Mouse (Mus musculus) heart, embryonic 12.5 days (tissue): ENCODE measurements around the gene Cldnd2. TPM values are rescaled to one million over a fixed set of nuclear protein-coding genes. Genes with fewer than 3 reads are reported as not detected.

Experiments
- ATAC-seq: fragments of 200-750 bp; cut with Nextera tagmentation; 2 replicates; pipeline ENCODE4 v1.8.0; 2017; ENCODE audit warnings: moderate TSS enrichment, moderate library complexity; ENCODE audit not compliant: insufficient number of reproducible peaks, low FRiP score
- H3K27ac ChIP-seq: fragments of 300-500 bp; sonication (generic); 2 replicates; pipeline ENCODE4 v1.5.1; 2016; ENCODE audit warnings: mild to moderate bottlenecking, moderate library complexity; ENCODE audit not compliant: poor library complexity, severe bottlenecking
- H3K27me3 ChIP-seq: fragments of 300-500 bp; sonication (generic); replicated peaks from 2 replicates; pipeline ENCODE4 v1.6.1; 2016; ENCODE audit warnings: mild to moderate bottlenecking, moderate library complexity
- H3K36me3 ChIP-seq: fragments of 300-500 bp; sonication (generic); 2 replicates; pipeline ENCODE4 v1.6.1; 2016; ENCODE audit warnings: mild to moderate bottlenecking, moderate library complexity
- H3K4me1 ChIP-seq: fragments of 300-500 bp; sonication (generic); replicated peaks from 2 replicates; pipeline ENCODE4 v1.6.1; 2016; ENCODE audit warnings: mild to moderate bottlenecking
- H3K4me2 ChIP-seq: fragments of 300-500 bp; sonication (generic); 2 replicates; pipeline ENCODE4 v1.6.1; 2016; ENCODE audit warnings: mild to moderate bottlenecking, moderate library complexity
- H3K4me3 ChIP-seq: fragments of 300-500 bp; sonication (generic); 2 replicates; pipeline ENCODE4 v1.5.1; 2016; ENCODE audit warnings: mild to moderate bottlenecking
- H3K9ac ChIP-seq: fragments of 300-500 bp; sonication (generic); 2 replicates; pipeline ENCODE4 v1.6.1; 2016; ENCODE audit warnings: mild to moderate bottlenecking, moderate library complexity
- H3K9me3 ChIP-seq: fragments of 300-500 bp; sonication (generic); replicated peaks from 2 replicates; pipeline ENCODE4 v1.6.1; 2016; ENCODE audit warnings: mild to moderate bottlenecking, moderate library complexity
- WGBS: fragments of 180-500 bp; shearing (Covaris S2); methylation state at CpG from one replicate; pipeline ENCODE4 v1.1.7; 2016; 5-methylcytosine and 5-hydroxymethylcytosine counted together
- polyA plus RNA-seq: library from polyadenylated mRNA; unstranded; fragments of >200 nt; fragmentation: Nextera tagmentation; extraction: Ambion mirVana; gene quantifications from 2 replicates; pipeline ENCODE4 v1.2.1, GENCODE M21; 2016

Cldnd2 gene
- polyA plus RNA-seq, 1 experiment from 2014 or later: not detected

- Histone ChIP-seq H3K27me3 (no peaks in the 10 kb centered on the region), H3K4me1 (peaks cover 51% of the 10 kb centered on the region), H3K9me3 (no peaks in the 10 kb centered on the region), H3K9ac (no peak overlapping the region; the same call in 1 of the 2 replicates), H3K4me3 (no peak overlapping the region), H3K27ac (no peak overlapping the region), H3K36me3 (peaks cover 25% of the 10 kb centered on the region), H3K4me2 (no peak overlapping the region)
- 83% methylated on average over 2 of the region's 3 CpGs for WGBS
- ATAC-seq: no peak
Observed at GRCm38 (mm10) chr7:43448246-43448645, 7.7 kb downstream of the Cldnd2 start.

GRCm38 (mm10) chr7:43449811-43450210, 9.2 kb downstream of the Cldnd2 start:
- 90% methylated on average over 2 of the region's 2 CpGs for WGBS
- Histone ChIP-seq H3K27ac (peak overlapping the region; percentile 42; the same call in 1 of the 2 replicates), H3K9me3 (no peaks in the 10 kb centered on the region), H3K9ac (no peak overlapping the region), H3K4me1 (peaks cover 45% of the 10 kb centered on the region), H3K4me2 (no peak overlapping the region), H3K4me3 (no peak overlapping the region), H3K36me3 (peaks cover 41% of the 10 kb centered on the region), H3K27me3 (no peaks in the 10 kb centered on the region)
- no peak for ATAC-seq

- Histone ChIP-seq H3K9me3 (no peaks in the 10 kb centered on the region), H3K9ac (no peak overlapping the region), H3K4me3 (no peak overlapping the region), H3K36me3 (peaks cover 60% of the 10 kb centered on the region), H3K4me1 (peaks cover 27% of the 10 kb centered on the region), H3K4me2 (no peak overlapping the region), H3K27me3 (no peaks in the 10 kb centered on the region), H3K27ac (no peak overlapping the region)
- no peak for ATAC-seq
- 94% methylated on average over 11 of the region's 11 CpGs for WGBS
Observed at GRCm38 (mm10) chr7:43451726-43452125, 11.1 kb downstream of the Cldnd2 start.

DNA sequence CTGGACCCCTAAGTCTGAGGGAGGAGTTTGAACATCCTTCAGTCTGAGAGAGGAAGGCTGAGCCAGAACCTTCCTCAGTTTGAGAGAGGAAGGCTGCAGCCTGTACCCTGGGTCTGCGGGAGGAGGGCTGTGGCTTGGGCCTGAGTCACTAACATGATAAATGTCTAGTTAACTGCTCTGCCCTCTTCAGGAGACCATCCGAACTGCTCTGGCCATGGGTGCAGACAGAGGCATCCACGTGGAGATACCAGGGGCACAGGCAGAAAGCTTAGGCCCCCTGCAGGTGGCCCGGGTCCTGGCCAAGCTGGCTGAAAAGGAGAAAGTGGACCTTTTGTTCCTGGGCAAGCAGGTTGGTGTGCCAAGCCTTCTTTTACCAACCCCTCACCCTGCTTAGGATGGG, 12.0 kb downstream of the Cldnd2 start:
- peaks cover 23% of the 10 kb centered on the region for H3K4me1 ChIP-seq
- H3K9me3 ChIP-seq: no peaks in the 10 kb centered on the region
- no peak overlapping the region for H3K27ac ChIP-seq
- H3K27me3 ChIP-seq: no peaks in the 10 kb centered on the region
- H3K36me3 ChIP-seq: peaks cover 69% of the 10 kb centered on the region
- H3K4me3 ChIP-seq: no peak overlapping the region
- H3K9ac ChIP-seq: no peak overlapping the region
- WGBS: 33% methylated on average over 4 of the region's 4 CpGs
- no peak overlapping the region for H3K4me2 ChIP-seq
- ATAC-seq: no peak

- no peak for ATAC-seq
- Histone ChIP-seq H3K36me3 (peaks cover 76% of the 10 kb centered on the region), H3K4me1 (peaks cover 12% of the 10 kb centered on the region), H3K9me3 (no peaks in the 10 kb centered on the region), H3K27ac (no peak overlapping the region), H3K9ac (no peak overlapping the region), H3K4me3 (no peak overlapping the region), H3K27me3 (no peaks in the 10 kb centered on the region), H3K4me2 (no peak overlapping the region)
- WGBS: 85% methylated on average over 14 of the region's 14 CpGs
Observed at GRCm38 (mm10) chr7:43453599-43454355, 13.2 kb downstream of the Cldnd2 start.

DNA sequence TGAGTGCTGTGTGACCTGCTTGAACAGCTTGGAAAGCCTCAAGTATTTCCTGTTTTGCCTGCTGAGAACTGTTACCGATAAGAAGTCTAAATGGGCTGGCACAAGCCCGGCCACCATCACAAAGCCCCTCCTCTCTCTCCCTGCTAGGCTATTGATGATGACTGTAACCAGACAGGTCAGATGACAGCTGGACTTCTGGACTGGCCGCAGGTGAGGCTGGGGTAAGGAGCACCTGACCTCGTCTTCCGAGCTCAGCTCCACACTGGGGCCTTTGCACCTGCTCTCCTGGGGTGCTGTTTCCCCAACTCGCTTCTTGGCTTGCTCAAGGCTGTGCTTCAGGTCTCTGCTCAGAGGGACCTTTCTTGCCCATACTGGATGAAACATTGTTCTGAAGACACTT, 13.8 kb downstream of the Cldnd2 start:
- 78% methylated on average over 6 of the region's 6 CpGs for WGBS
- Histone ChIP-seq H3K36me3 (peaks cover 76% of the 10 kb centered on the region), H3K4me1 (peaks cover 6% of the 10 kb centered on the region), H3K9me3 (no peaks in the 10 kb centered on the region), H3K9ac (no peak overlapping the region), H3K27me3 (no peaks in the 10 kb centered on the region), H3K27ac (no peak overlapping the region), H3K4me3 (no peak overlapping the region), H3K4me2 (no peak overlapping the region)
- ATAC-seq: no peak

- Histone ChIP-seq H3K4me1 (peaks cover 6% of the 10 kb centered on the region), H3K9me3 (no peaks in the 10 kb centered on the region), H3K27ac (no peak within 1 kb of the TSS), H3K4me3 (no peak within 1 kb of the TSS), H3K36me3 (peaks cover 5% of the 10 kb centered on the region), H3K27me3 (peaks cover 23% of the 10 kb centered on the region), H3K9ac (no peak within 1 kb of the TSS; the same call in 1 of the 2 replicates), H3K4me2 (no peak within 1 kb of the TSS)
- 45% methylated on average over 4 of the region's 4 CpGs for whole genome bisulfite sequencing
- ATAC-seq: no peak
Observed at GRCm38 (mm10) chr7:43462851-43463250, 22.3 kb downstream of the Cldnd2 start, which contains the start of gene Vsig10l. Gene Vsig10l, plus strand, starts transcription at chr7:43463151.

DNA sequence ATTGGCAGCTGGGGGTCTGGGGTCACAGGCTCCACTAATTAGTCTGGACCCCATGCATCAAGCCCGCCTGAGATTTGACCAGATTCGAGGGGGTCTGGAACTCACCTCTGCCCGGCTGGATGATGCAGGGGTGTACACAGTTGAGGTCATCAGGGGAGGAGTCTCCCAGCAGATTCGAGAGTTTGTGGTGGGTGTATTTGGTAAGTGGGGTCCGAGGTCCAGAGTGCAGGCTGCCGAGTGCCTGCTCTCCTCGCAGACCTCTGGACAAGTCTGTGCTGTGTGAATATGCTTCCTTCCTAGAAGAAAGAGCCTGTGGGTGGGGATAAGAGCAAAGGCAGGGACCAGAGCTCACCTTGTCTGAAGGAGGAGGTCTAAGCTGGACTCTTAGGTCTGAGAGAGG, 23.4 kb downstream of the Cldnd2 start:
- Histone ChIP-seq H3K27me3 (peaks cover 32% of the 10 kb centered on the region), H3K4me1 (peaks cover 6% of the 10 kb centered on the region)
- WGBS: 74% methylated on average over 7 of the region's 7 CpGs

GRCm38 (mm10) chr7:43464864-43465343, 24.3 kb downstream of the Cldnd2 start:
- H3K4me1 ChIP-seq: peaks cover 6% of the 10 kb centered on the region
- no peaks in the 10 kb centered on the region for H3K36me3 ChIP-seq
- H3K4me2 ChIP-seq: peak overlapping the region; percentile 90
- H3K27ac ChIP-seq: no peak overlapping the region
- 6% methylated on average over 35 of the region's 35 CpGs for WGBS
- H3K4me3 ChIP-seq: peak overlapping the region; percentile 56
- H3K9me3 ChIP-seq: no peaks in the 10 kb centered on the region
- H3K27me3 ChIP-seq: peaks cover 32% of the 10 kb centered on the region
- H3K9ac ChIP-seq: peak overlapping the region; percentile 66
- peak; percentile 70 for ATAC-seq

More for the DNA sequence above, 23.4 kb downstream of the Cldnd2 start:
- Histone ChIP-seq H3K27ac (no peak overlapping the region), H3K4me3 (no peak overlapping the region), H3K4me2 (no peak overlapping the region), H3K9me3 (no peaks in the 10 kb centered on the region), H3K36me3 (no peaks in the 10 kb centered on the region), H3K9ac (no peak overlapping the region)
- ATAC-seq: no peak

- H3K27me3 ChIP-seq: peaks cover 32% of the 10 kb centered on the region
- peaks cover 6% of the 10 kb centered on the region for H3K4me1 ChIP-seq
- H3K4me3 ChIP-seq: peak overlapping the region; percentile 56
- no peak overlapping the region for H3K27ac ChIP-seq
- peak overlapping the region; percentile 66 for H3K9ac ChIP-seq
- H3K36me3 ChIP-seq: no peaks in the 10 kb centered on the region
- no peaks in the 10 kb centered on the region; the same call in 1 of the 2 replicates for H3K9me3 ChIP-seq
- WGBS: under 1% methylated on average over 33 of the region's 33 CpGs
- H3K4me2 ChIP-seq: peak overlapping the region; percentile 90
- ATAC-seq: peak; percentile 87
Observed at GRCm38 (mm10) chr7:43465344-43466098, 24.9 kb downstream of the Cldnd2 start.

GRCm38 (mm10) chr7:43466099-43466694, 25.6 kb downstream of the Cldnd2 start:
- Histone ChIP-seq H3K4me1 (peaks cover 6% of the 10 kb centered on the region), H3K36me3 (no peaks in the 10 kb centered on the region), H3K27ac (no peak overlapping the region), H3K9ac (peak overlapping the region; percentile 66; the same call in 1 of the 2 replicates), H3K4me2 (peak overlapping the region; percentile 90), H3K27me3 (peaks cover 32% of the 10 kb centered on the region), H3K4me3 (peak overlapping the region; percentile 56), H3K9me3 (no peaks in the 10 kb centered on the region; the same call in 1 of the 2 replicates)
- peak; percentile 67 for ATAC-seq
- WGBS: under 1% methylated on average over 31 of the region's 33 CpGs
